Mouse (Mus musculus): ENCODE results near the gene Asb5. TPM values are rescaled to one million over a fixed set of nuclear protein-coding genes. Genes with fewer than 3 reads are reported as not detected.

The Asb5 gene
- polyA plus RNA-seq (2015; fragmentation: Nextera tagmentation; extraction: Ambion mirVana) = 5.7 and 7.1 TPM in 2 replicates

DNA sequence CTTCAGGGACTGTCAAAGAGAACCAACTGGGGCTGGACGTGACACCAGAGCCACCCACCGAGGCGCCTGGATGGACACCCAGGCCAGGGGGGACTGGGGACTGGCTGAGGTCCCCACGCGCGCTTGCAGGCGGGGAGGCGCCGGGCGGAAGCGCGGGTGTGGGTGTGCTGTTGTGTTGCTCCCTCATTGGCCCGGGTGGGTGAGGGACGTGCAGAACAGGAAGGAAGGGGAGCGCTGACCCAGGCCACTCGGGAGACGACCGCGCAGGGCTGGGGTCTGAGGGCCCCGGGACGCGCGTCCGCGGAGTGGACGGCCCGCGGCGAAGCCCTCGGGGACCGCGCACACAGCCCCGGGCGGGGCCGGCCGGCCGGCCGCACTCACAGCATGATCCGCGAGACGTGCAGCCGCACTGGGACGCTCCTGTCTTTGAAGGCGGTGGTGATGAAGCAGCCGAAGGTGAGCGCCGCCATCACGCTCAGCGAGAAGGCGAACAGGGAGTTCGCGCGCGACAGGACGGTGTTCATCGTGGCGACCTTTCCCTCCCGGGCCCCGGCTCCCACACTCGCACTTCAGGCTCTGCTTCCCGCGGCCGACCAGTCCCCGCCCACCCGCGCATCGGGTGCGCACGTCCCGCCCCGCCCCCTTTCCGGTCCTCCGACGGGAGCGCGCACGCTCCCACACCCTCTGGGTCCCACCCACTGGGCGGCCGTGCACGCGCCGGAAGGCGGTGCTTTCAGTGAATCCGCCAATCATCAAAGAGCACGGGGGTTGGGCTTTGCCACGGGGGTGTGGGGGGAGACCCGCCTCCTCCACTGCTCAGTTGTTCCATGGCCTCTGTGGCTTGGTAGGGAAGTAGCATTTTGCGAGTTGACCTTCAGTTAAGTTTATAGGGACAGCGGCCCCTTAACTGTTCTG, at the start of gene Asb5, which contains the start of gene Spcs3:
TSS of gene Asb5 (plus strand) at position 199 of the 915 bp plus-strand sequence.
TSS of gene Spcs3 (minus strand) at position 617 of the 915 bp plus-strand sequence.
- peak within 1 kb of the TSS; percentile 75 for H3K9ac ChIP-seq
- no peaks in the 10 kb centered on the region for H3K9me3 ChIP-seq (replicated peaks)
- H3K4me1 ChIP-seq = peaks cover 17% of the 10 kb centered on the region; the same call in 1 of the 2 replicates
- peak; percentile 97 for ATAC-seq (ENCODE audit: insufficient number of reproducible peaks, low FRiP score, low TSS enrichment, low read depth)
- H3K36me3 ChIP-seq = 0 out of 2 replicates have a peak, but pooled peaks cover 7% of the 10 kb centered on the region
- under 1% methylated on average over 89 of the region's 89 CpGs for WGBS
- peak within 1 kb of the TSS; percentile 86 for H3K27ac ChIP-seq (replicated peaks)
- H3K4me3 ChIP-seq (replicated peaks) = peak within 1 kb of the TSS; percentile 88
- H3K4me2 ChIP-seq (replicated peaks) = peak within 1 kb of the TSS; percentile 56
- H3K27me3 ChIP-seq = no peaks in the 10 kb centered on the region

DNA sequence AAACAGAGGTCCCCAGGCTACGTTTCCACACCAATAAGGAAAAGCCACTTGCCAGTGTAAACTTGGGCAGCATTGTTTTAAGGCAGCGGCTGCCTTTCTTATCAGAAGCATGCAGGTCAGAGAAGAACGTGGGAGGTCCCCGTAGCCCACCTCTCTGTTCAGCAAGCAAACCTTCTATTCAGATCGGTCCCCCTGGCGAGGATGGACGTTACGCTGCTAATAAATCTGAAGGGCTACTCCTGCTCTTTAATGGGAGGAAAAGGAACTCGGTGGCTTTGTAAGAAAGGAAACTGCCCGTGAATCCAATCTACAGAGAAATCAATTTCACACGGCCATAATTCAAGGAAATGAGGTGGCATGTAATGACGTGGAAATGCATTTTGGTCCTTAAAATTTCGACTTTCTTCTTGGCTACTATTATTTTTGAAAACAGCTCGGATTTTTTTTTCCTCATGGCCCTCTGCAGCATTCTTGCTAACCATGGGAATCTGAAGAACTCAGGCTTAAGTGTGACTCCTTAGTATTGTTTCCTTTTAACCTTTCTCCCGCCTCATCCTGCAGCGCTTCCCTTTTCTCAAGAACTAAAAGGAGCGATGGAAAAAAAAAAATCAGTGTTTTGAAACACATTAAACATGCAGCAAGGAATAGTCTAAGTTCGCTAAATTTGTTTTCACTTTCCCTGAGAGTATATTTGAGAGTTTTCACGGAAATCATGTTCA, 42.7 kb upstream of the Asb5 start:
- no peak for ATAC-seq (ENCODE audit: insufficient number of reproducible peaks, low FRiP score, low TSS enrichment, low read depth)
- H3K9me3 ChIP-seq (replicated peaks) = no peaks in the 10 kb centered on the region
- H3K4me3 ChIP-seq (replicated peaks) = no peak overlapping the region
- no peaks in the 10 kb centered on the region for H3K27me3 ChIP-seq
- H3K4me1 ChIP-seq = no peaks in the 10 kb centered on the region
- 40% methylated on average over 19 of the region's 19 CpGs for WGBS
- H3K27ac ChIP-seq (replicated peaks) = no peak overlapping the region
- H3K4me2 ChIP-seq (replicated peaks) = peak overlapping the region; percentile 32
- H3K9ac ChIP-seq = no peak overlapping the region
- H3K36me3 ChIP-seq = no peaks in the 10 kb centered on the region

DNA sequence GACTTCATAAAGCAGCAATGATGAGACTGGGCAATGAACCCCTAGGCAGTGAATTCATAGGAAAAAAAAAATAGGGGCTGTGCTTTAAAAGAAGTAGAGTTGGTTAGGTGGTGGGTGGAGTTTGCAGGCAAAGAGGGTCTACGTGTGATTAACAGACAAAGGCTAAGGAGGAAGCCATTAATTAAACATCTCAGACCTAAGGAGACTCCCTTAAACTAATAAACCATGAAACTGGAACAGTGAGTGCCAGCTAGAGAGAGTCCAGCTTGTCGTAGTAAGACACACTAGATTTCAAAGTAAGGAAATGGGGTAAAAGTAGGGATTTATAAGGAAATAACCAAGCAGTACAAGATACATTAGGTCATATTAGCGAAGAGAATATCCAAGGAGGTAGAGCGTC, 40.9 kb upstream of the Asb5 start:
- ATAC-seq (ENCODE audit: insufficient number of reproducible peaks, low FRiP score, low TSS enrichment, low read depth) = no peak
- WGBS = 82% methylated on average over 4 of the region's 4 CpGs
- no peaks in the 10 kb centered on the region for H3K4me1 ChIP-seq
- H3K27me3 ChIP-seq = no peaks in the 10 kb centered on the region
- H3K4me3 ChIP-seq (replicated peaks) = no peak overlapping the region
- H3K36me3 ChIP-seq = no peaks in the 10 kb centered on the region
- no peak overlapping the region for H3K4me2 ChIP-seq (replicated peaks)
- H3K9ac ChIP-seq = no peak overlapping the region
- no peaks in the 10 kb centered on the region for H3K9me3 ChIP-seq (replicated peaks)
- H3K27ac ChIP-seq (replicated peaks) = no peak overlapping the region

DNA sequence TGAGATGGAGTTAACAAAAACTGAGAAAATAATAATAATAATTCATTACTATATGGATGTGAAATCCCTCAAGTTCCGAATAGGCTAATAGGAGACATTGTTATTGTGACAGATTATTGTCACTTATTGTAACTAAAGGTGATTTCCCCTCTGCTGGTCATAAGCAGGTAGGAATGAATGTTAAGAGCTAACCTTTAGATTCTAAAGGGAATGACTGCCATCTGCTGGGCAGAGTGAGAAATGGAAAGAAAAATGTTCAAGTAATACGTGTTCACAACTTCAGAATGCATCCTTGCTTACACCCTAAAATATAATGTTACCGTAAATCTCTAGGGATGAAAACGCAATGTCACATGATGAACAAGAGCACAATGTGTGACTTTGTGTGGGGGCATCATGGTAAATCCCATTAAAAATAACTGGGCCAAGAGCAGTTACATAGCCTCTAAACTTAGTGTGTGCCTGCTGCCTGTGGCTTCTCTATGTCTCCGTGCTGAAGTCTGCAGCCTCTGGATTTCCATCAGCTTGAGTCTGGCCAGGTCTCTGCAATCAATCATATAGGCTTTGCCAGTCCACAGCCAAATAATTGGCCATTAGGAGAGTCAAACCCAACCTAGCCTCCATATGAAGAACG, 38.2 kb upstream of the Asb5 start:
- Histone ChIP-seq H3K27me3 (no peaks in the 10 kb centered on the region), H3K4me2 (replicated peaks) (no peak overlapping the region), H3K4me3 (replicated peaks) (no peak overlapping the region), H3K36me3 (no peaks in the 10 kb centered on the region), H3K9me3 (replicated peaks) (no peaks in the 10 kb centered on the region), H3K27ac (replicated peaks) (no peak overlapping the region), H3K4me1 (no peaks in the 10 kb centered on the region), H3K9ac (no peak overlapping the region)
- WGBS = 18% methylated on average over 6 of the region's 6 CpGs
- no peak for ATAC-seq (ENCODE audit: insufficient number of reproducible peaks, low FRiP score, low TSS enrichment, low read depth)

DNA sequence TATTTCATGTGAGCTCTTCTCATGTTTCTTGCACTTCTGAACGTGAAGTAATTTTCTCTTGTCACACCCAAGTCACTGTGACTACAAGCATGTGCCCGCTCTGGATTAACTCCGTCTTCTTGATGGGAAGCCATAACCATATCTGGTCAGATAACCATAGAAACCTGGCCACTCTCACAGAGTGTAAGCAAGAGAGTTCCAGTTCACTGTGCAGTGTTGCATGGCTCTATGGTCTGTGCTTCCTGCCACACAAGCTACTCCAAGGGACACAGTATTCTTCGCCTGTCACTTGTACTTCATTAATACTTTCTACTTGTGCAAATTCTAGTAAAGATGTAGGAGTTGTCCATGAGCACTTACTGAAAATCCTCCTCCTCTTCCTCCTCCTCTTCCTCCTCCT, 37.4 kb upstream of the Asb5 start:
- no peak for ATAC-seq (ENCODE audit: insufficient number of reproducible peaks, low FRiP score, low TSS enrichment, low read depth)

DNA sequence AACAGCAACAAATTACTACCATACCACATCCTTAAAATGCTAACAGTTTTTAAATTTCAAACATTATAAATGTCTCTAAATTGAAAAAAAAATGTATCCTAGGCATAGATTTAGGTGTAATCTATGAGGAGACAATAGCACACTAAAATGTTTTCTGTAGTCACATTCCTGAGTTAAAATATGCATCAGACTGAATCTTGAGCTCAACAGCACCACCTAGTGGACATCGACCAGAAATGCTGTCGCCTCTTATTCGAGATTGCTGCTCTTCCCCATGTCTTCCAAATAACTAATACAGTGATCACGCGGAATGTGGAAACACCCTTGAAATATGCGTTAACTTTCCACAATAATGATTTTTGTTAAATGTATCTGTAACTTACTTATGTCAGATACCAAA, 36.3 kb upstream of the Asb5 start:
- Histone ChIP-seq H3K4me2 (replicated peaks) (no peak overlapping the region), H3K4me1 (no peaks in the 10 kb centered on the region), H3K27ac (replicated peaks) (no peak overlapping the region), H3K9ac (no peak overlapping the region), H3K9me3 (replicated peaks) (no peaks in the 10 kb centered on the region), H3K36me3 (no peaks in the 10 kb centered on the region), H3K4me3 (replicated peaks) (no peak overlapping the region), H3K27me3 (no peaks in the 10 kb centered on the region)
- no peak for ATAC-seq (ENCODE audit: insufficient number of reproducible peaks, low FRiP score, low TSS enrichment, low read depth)
- 7% methylated on average over 6 of the region's 6 CpGs for WGBS

More for the DNA sequence above, 37.4 kb upstream of the Asb5 start:
- Histone ChIP-seq H3K27me3 (no peaks in the 10 kb centered on the region), H3K36me3 (no peaks in the 10 kb centered on the region), H3K9me3 (replicated peaks) (no peaks in the 10 kb centered on the region), H3K4me2 (replicated peaks) (no peak overlapping the region), H3K4me3 (replicated peaks) (no peak overlapping the region), H3K4me1 (no peaks in the 10 kb centered on the region), H3K9ac (no peak overlapping the region), H3K27ac (replicated peaks) (no peak overlapping the region)
- 49% methylated on average over 4 of the region's 4 CpGs for WGBS

DNA sequence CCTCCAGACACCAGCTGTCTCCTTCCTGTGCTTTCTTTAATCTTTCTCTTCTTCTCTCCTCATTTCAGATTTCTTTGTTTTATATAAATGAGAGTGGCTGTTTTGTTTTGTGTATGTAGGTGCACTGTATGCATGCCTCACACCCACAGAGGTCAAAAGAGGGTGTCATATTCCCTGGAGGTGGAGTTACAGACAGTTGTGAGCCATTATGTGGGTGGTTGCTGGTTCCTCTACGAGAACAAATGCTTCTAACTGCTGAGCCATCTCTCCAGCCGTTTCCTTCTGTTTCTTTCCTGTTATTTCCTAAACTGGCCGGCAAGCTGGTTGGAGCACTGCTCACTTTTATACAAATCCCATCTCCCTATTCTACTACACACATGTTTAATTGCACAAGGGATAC, 35.5 kb upstream of the Asb5 start:
- Histone ChIP-seq H3K27ac (replicated peaks) (no peak overlapping the region), H3K4me1 (no peaks in the 10 kb centered on the region), H3K4me3 (replicated peaks) (no peak overlapping the region), H3K4me2 (replicated peaks) (no peak overlapping the region), H3K36me3 (no peaks in the 10 kb centered on the region), H3K9ac (no peak overlapping the region), H3K27me3 (no peaks in the 10 kb centered on the region), H3K9me3 (replicated peaks) (no peaks in the 10 kb centered on the region)
- no peak for ATAC-seq (ENCODE audit: insufficient number of reproducible peaks, low FRiP score, low TSS enrichment, low read depth)
- 39% methylated on average over 3 of the region's 3 CpGs for WGBS

DNA sequence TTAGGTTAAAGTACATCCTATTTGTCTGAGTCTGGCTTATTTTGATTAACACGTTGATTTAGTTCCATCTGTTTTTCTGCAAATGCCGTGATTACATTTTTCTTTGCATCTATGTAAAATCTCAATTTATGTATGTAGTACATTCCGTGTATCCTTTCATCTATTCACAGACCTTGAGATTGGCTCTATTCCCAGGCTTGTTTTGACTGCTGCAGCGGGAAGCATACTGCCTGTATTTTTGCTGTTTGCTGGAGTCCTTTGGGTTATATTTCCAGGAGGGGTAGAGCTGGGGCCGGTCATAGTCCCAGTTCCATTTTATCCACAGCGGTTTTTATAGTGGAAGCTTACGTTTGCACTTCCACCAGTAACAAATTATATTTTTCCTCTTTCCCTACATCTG, 26.3 kb upstream of the Asb5 start:
- Histone ChIP-seq H3K27me3 (no peaks in the 10 kb centered on the region), H3K9ac (no peak overlapping the region), H3K36me3 (no peaks in the 10 kb centered on the region), H3K27ac (replicated peaks) (no peak overlapping the region), H3K4me3 (replicated peaks) (no peak overlapping the region), H3K4me1 (no peaks in the 10 kb centered on the region), H3K4me2 (replicated peaks) (no peak overlapping the region), H3K9me3 (replicated peaks) (no peaks in the 10 kb centered on the region)
- ATAC-seq (ENCODE audit: insufficient number of reproducible peaks, low FRiP score, low TSS enrichment, low read depth) = no peak
- 37% methylated on average over 7 of the region's 7 CpGs for WGBS

DNA sequence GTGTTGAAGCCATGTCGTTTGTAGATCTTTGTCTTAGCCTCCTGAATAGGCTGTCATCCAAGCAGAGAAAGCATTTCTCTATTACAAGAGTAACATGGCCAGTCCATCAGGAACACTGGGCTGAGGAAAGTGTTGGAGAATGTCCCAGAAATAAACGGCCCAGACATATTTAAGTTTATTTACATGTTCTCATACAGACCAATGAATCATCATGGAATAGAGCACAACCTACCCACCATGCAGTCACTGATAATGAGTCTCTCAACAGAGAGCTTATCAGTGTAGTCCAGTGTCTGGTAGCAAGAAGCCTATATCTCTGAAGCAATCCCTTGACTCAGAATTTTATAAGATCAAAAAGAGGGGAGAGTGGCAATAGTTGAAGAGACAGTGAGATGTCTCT, 24.3 kb upstream of the Asb5 start:
- Histone ChIP-seq H3K9ac (no peak overlapping the region), H3K36me3 (no peaks in the 10 kb centered on the region), H3K27me3 (no peaks in the 10 kb centered on the region), H3K4me1 (peaks cover 3% of the 10 kb centered on the region), H3K27ac (replicated peaks) (no peak overlapping the region), H3K9me3 (replicated peaks) (no peaks in the 10 kb centered on the region), H3K4me3 (replicated peaks) (no peak overlapping the region), H3K4me2 (replicated peaks) (no peak overlapping the region)
- 70% methylated on average over 2 of the region's 2 CpGs for WGBS
- no peak for ATAC-seq (ENCODE audit: insufficient number of reproducible peaks, low FRiP score, low TSS enrichment, low read depth)

DNA sequence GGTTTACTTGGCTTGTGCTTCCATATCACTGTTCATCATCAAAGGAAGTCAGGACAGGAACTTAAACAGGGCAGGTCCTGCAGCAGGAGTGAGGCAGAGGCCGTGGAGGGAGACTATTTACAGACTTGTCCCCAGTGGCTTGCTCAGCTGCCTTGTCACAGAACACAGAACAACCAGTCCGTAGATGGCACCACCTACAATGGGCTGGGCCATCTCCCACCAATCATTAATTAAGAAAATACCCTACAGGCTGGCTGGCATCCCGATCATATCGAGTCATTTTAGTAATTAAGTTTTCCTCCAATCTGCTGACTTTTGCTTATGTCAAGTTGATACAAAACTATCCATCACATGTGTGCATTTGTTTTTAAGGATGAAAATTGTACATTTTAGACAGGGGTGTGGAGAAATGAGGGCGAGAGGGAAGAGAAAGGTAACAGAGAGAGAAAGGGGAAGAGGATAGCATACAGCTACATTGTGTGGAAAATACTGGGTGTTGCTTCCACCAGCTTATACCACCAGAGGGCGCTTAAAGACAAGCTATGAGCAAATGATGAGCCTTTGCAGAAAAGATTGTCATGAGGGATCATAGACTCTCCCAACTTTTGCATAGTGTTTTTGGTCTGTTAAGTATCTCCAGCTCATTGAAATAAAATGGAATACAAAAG, 21.8 kb upstream of the Asb5 start:
- no peak overlapping the region for H3K4me2 ChIP-seq (replicated peaks)
- no peak for ATAC-seq (ENCODE audit: insufficient number of reproducible peaks, low FRiP score, low TSS enrichment, low read depth)
- no peaks in the 10 kb centered on the region for H3K36me3 ChIP-seq
- no peak overlapping the region for H3K9ac ChIP-seq
- no peaks in the 10 kb centered on the region for H3K9me3 ChIP-seq (replicated peaks)
- WGBS = 29% methylated on average over 6 of the region's 6 CpGs
- H3K4me3 ChIP-seq (replicated peaks) = no peak overlapping the region
- H3K27me3 ChIP-seq = no peaks in the 10 kb centered on the region
- no peak overlapping the region for H3K27ac ChIP-seq (replicated peaks)
- H3K4me1 ChIP-seq = peaks cover 3% of the 10 kb centered on the region

DNA sequence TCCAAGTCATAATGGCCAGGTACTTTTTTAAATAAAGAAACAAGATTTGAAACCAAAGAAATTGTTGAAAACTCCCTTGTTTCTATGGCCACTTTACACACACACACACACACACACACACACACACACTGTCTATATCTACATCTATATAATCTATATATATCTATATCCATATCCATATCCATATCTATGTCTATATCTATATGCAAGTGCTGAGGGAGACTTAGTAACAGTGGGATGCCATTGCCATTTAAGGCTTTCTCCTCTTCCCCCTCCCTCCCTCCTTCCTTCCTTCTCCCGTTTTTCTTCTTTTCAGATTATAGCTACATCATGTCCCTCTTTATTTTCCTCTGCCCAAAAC, 21.3 kb upstream of the Asb5 start:
- H3K4me1 ChIP-seq = peaks cover 3% of the 10 kb centered on the region
- H3K4me2 ChIP-seq (replicated peaks) = no peak overlapping the region
- 32% methylated on average over 1 of the region's 1 CpGs for WGBS
- H3K9ac ChIP-seq = no peak overlapping the region
- H3K27ac ChIP-seq (replicated peaks) = no peak overlapping the region
- H3K9me3 ChIP-seq (replicated peaks) = no peaks in the 10 kb centered on the region
- no peak overlapping the region for H3K4me3 ChIP-seq (replicated peaks)
- H3K27me3 ChIP-seq = no peaks in the 10 kb centered on the region
- H3K36me3 ChIP-seq = no peaks in the 10 kb centered on the region
- no peak for ATAC-seq (ENCODE audit: insufficient number of reproducible peaks, low FRiP score, low TSS enrichment, low read depth)

All from embryonic facial prominence, embryonic 15.5 days (tissue).